Mouse (Mus musculus) heart, adult 2 months (tissue): Measurements from ENCODE around the gene Dnajc11. TPM values are rescaled to one million over a fixed set of nuclear protein-coding genes. Genes with fewer than 3 reads are reported as not detected.

Experiments
- DNase-seq, 2 experiments: peaks; one replicate each; pipeline ENCODE4 v3.0.0; 2021
- H3K27ac ChIP-seq: fragments of 200-600 bp; 2 replicates; pipeline ENCODE4 v1.8.1; 2022
- H3K27me3 ChIP-seq: fragments of 200-500 bp; 2 replicates; pipeline ENCODE4 v1.6.1; 2012; ENCODE audit warnings: mild to moderate bottlenecking, low read length, inconsistent platforms, mixed read lengths; ENCODE audit not compliant: control insufficient read depth, insufficient read depth
- H3K36me3 ChIP-seq: fragments of 200-500 bp; 2 replicates; pipeline ENCODE4 v1.6.1; 2012; ENCODE audit warnings: low read length, inconsistent platforms; ENCODE audit not compliant: control insufficient read depth, insufficient read depth
- H3K4me1 ChIP-seq: fragments of 200-500 bp; 2 replicates; pipeline ENCODE4 v1.6.1; 2011; ENCODE audit warnings: low read length; ENCODE audit not compliant: control insufficient read depth, insufficient read depth
- H3K4me3 ChIP-seq: fragments of 200-600 bp; 2 replicates; pipeline ENCODE4 v1.8.1; 2022
- H3K79me2 ChIP-seq: fragments of 200-500 bp; replicated peaks from 2 replicates; pipeline ENCODE4 v1.6.1; 2012; ENCODE audit warnings: mild to moderate bottlenecking, inconsistent platforms, low read length, moderate library complexity, mixed read lengths; ENCODE audit not compliant: control insufficient read depth, insufficient read depth
- H3K9ac ChIP-seq: fragments of 200-500 bp; 2 replicates; pipeline ENCODE4 v1.6.1; 2012; ENCODE audit warnings: low read depth, mild to moderate bottlenecking, control low read depth, inconsistent platforms, low read length, mixed read lengths
- CTCF ChIP-seq: fragments of 200-600 bp; IDR thresholded peaks from 2 replicates; pipeline ENCODE4 v1.8.1; 2022; ENCODE audit warnings: antibody characterized with exemption, mild to moderate bottlenecking, moderate library complexity
- EP300 ChIP-seq: fragments of 200-500 bp; IDR thresholded peaks from 2 replicates; pipeline ENCODE4 v1.6.1; 2011; ENCODE audit warnings: low read depth, low read length, control low read depth; ENCODE audit not compliant: insufficient read depth
- POLR2A ChIP-seq: fragments of 200-500 bp; IDR thresholded peaks from 2 replicates; pipeline ENCODE4 v1.6.1; 2011; ENCODE audit warnings: mild to moderate bottlenecking, low read depth, low read length, control low read depth; ENCODE audit not compliant: insufficient read depth
- WGBS: fragments of 180-500 bp; shearing (Covaris S2); methylation state at CpG from one replicate; pipeline ENCODE4 v1.1.7; 2018; 5-methylcytosine and 5-hydroxymethylcytosine counted together
- intact Hi-C: fragments of 180-260 bp; cut with DNase I; formaldehyde crosslinking; loops from one replicate; pipeline ENCODE4 v1.15.1; 2025
- polyA plus RNA-seq: library from polyadenylated mRNA; depleted of rRNA; stranded (reverse); fragments of >200 nt; gene quantifications from 2 replicates; pipeline ENCODE4 v1.2.3, GENCODE M21; 2012
- total RNA-seq, 2 experiments: library from RNA; stranded (reverse); gene quantifications; 2 replicates each; pipeline ENCODE4 v1.2.3; 2021

Dnajc11 gene
- total and polyA plus RNA-seq, 3 experiments = 55.9 to 84.3 (median 71.0) TPM

DNA sequence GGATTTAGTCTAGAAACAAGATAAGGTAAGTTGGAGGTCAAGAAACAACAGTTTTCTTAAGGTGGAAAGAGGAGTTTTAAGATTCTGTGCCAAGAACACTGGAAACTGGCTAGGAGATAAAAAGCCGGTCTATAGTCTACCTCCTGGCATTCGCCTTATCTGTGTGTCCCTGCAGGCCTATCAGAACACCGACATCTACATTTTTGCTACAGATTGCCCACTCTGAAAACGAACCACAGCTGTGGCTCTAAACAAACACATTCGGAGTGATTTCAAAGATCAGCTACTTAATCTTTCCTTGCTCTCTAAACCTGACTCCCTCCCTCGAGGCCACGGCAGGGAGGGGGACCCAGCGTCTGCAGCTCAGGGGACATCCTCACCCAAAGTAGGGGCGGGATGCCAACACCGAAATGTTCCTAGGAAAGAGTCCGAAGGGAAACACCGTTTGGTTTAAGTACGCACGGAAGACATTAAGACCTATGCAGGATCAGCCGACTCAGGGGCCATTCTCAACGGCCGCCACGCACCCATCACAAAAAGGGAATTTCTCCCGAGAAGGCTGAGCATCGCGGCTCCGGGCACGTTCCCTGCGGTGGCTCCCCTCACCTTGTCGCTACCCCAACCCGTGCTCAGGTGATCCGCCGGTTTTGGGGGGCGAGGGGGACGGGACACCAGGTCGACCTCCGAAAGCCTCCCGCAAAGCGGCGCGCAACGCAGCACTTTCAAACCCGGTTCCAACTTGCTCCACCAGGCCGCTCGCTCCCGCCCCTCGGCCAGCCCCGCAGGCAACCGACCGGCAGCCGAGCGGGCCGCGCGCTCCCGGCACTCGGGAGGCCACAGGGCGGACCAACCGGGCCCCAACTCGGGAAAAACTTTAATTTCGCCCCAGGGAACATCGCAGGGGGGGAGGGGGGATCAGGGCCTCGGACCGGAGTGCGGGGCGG, 61.0 kb downstream of the Dnajc11 start:
- peak overlapping the region; percentile 94 for H3K4me3 ChIP-seq
- H3K79me2 ChIP-seq = peaks cover 4% of the 10 kb centered on the region; the same call in 1 of the 2 replicates
- H3K27ac ChIP-seq = peak overlapping the region; percentile 6; the same call in 1 of the 2 replicates
- no peaks in the 10 kb centered on the region; the same call in 1 of the 2 replicates for H3K36me3 ChIP-seq
- peak; percentile 53 to 64 for DNase-seq
- H3K27me3 ChIP-seq = no peaks in the 10 kb centered on the region
- peak overlapping the region; percentile 98 for H3K9ac ChIP-seq
- 4% methylated on average over 55 of the region's 61 CpGs for WGBS
- 0 out of 2 replicates have a peak, but pooled peaks cover 3% of the 10 kb centered on the region for H3K4me1 ChIP-seq
- TF ChIP-seq CTCF = no peak
- no peak for TF ChIP-seq EP300
- no peak for TF ChIP-seq POLR2A
- intact Hi-C loops = no loop called here

DNA sequence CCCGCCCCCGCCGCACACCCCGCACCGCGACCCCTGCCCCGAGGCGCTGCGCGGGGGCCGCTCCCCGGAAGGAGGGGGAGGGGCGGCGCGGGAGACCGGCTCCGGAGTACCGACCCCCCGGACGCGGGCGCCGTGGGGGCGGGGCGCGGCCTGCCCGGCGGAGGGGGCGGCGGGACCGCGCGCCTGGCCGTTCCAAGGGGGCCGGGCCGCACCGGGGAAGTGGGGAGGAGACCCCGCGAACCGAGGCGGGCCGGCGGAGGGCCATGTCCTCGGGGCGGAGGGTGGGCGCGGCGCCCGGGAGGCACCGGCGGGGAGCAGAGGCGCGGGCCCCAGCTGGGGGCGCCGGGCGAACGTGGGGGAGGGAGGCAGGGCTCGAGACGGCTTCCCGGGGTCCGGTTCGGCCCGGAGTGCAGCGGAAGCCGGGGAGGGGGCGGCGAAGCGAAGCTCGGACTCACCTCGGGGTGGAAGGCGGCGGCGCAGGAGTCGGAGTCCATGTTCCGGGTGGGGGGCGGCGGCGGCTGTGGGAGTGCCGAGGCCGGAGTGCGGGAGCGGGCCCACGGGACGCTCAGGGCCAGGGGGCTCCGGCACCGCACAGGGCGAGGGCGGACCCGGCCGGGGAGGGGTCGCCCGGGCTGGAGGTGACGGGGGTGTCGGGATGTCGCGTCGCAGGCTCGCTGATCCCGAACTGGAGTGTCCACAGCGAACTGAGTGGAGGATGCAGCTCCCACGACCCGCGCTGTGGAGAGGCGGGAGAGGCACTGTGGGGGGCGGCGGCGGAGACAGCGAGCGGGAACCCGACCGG, 62.1 kb downstream of the Dnajc11 start:
- Histone ChIP-seq H3K27ac (peak overlapping the region; percentile 84), H3K9ac (peak overlapping the region; percentile 98), H3K4me1 (0 out of 2 replicates have a peak, but pooled peaks cover 3% of the 10 kb centered on the region), H3K79me2 (peaks cover 4% of the 10 kb centered on the region; the same call in 1 of the 2 replicates), H3K4me3 (peak overlapping the region; percentile 94), H3K27me3 (no peaks in the 10 kb centered on the region), H3K36me3 (no peaks in the 10 kb centered on the region; the same call in 1 of the 2 replicates)
- TF ChIP-seq POLR2A (peak; percentile 43), EP300 (no peak)
- DNase-seq = peak; percentile 57 to 58
- WGBS = 2% methylated on average over 82 of the region's 111 CpGs
- intact Hi-C loops = no loop called here

DNA sequence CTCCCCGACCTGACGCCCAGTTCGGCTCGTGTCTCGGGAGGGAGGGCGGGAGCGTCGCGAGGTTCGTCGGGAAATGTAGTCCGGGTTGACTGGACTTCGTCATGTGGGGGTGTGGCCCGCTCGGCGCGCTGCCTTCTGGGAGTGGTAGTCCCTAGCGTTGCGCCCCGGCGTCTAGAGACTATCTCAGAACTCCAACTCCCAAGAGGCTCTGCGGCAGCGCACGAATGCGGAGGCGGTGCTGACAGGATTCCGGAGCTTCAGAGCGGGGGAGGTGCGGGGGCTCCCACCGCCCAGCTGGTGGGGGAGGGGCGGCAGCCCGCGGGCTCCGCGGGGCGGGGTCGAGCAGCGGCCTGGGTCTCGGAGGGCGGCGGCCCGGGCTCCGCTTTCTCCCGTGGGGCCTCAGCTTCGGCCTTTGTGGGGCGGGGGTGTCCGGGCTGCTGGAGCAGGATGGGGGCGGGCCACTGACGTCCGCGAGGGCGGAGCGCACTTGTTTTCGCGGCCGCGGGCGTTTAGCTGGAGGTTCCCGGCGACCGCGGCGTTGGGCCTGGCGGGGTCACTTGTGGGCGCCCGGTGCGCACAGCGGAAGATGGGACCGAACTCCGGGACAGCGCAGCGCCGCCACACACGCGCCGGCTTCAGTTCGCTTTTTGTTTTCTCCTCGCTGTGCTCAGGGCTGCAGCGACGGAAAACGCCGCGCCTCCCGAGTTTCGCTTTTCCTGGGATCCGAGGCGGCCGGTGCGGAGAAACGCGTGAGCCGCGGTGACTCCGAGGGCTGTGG, 62.9 kb downstream of the Dnajc11 start, which contains the start of gene Phf13:
TSS of gene Phf13 (minus strand) at position 86 of the 778 bp plus-strand sequence.
- under 1% methylated on average over 93 of the region's 94 CpGs for WGBS
- Histone ChIP-seq H3K9ac (peak within 1 kb of the TSS; percentile 98), H3K4me3 (peak within 1 kb of the TSS; percentile 94), H3K27ac (peak within 1 kb of the TSS; percentile 97), H3K27me3 (no peaks in the 10 kb centered on the region), H3K36me3 (no peaks in the 10 kb centered on the region; the same call in 1 of the 2 replicates), H3K4me1 (0 out of 2 replicates have a peak, but pooled peaks cover 3% of the 10 kb centered on the region), H3K79me2 (peaks cover 4% of the 10 kb centered on the region; the same call in 1 of the 2 replicates)
- TF ChIP-seq CTCF = peak; percentile 26
- no peak for TF ChIP-seq EP300
- peak; percentile 88 for TF ChIP-seq POLR2A
- DNase-seq = peak; percentile 98 to 99
- intact Hi-C loops = no loop called here

DNA sequence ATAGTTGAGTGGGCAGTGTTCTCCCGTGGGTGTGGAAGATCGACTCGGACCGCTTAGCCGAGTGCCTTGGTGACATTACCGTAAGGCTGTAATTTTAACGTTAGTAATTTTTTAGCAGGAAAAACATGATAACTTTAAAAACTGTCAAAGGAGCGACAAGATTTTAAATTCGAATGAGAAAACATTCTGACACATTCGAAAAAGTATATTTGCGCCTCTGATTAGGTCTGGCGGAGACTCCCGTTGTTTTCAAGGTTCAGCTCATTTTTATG, 63.4 kb downstream of the Dnajc11 start:
- peak overlapping the region; percentile 97 for H3K27ac ChIP-seq
- TF ChIP-seq POLR2A (no peak), CTCF (no peak), EP300 (no peak)
- intact Hi-C loops = loop anchor here (1.0 kb wide), 2 partner anchors 10 to 29 kb away; no protein-coding TSS in a partner anchor
- H3K27me3 ChIP-seq = no peaks in the 10 kb centered on the region
- H3K4me3 ChIP-seq = peak overlapping the region; percentile 94
- no peak for DNase-seq
- 2% methylated on average over 13 of the region's 13 CpGs for WGBS
- H3K36me3 ChIP-seq = no peaks in the 10 kb centered on the region; the same call in 1 of the 2 replicates
- peaks cover 4% of the 10 kb centered on the region; the same call in 1 of the 2 replicates for H3K79me2 ChIP-seq
- H3K9ac ChIP-seq = peak overlapping the region; percentile 88
- 0 out of 2 replicates have a peak, but pooled peaks cover 3% of the 10 kb centered on the region for H3K4me1 ChIP-seq

DNA sequence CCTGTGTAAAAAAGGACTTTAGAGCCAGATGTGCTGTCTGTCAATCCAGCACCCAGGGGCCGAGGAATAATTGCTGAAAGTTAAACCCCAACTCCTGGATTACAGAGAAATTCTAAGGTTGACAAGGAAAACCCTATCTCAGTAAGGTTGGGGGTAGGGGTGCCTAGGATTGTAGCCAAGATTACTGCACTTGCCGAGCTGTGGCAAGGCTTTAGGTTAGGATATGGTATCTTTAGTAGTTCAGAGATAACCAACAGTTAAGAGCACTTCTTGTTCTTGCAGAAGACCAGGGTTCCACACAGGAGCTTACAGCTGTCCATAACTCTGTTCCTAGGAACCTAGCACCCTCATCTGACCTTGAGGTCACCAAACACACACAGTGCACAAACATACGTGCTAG, 64.2 kb downstream of the Dnajc11 start:
- H3K27me3 ChIP-seq = no peaks in the 10 kb centered on the region
- 0 out of 2 replicates have a peak, but pooled peaks cover 3% of the 10 kb centered on the region for H3K4me1 ChIP-seq
- no peaks in the 10 kb centered on the region; the same call in 1 of the 2 replicates for H3K36me3 ChIP-seq
- intact Hi-C loops = loop anchor here (1.0 kb wide), 2 partner anchors 10 to 29 kb away; no protein-coding TSS in a partner anchor
- H3K4me3 ChIP-seq = no peak overlapping the region
- no peak for TF ChIP-seq POLR2A
- TF ChIP-seq EP300 = no peak
- TF ChIP-seq CTCF = no peak
- no peak overlapping the region for H3K9ac ChIP-seq
- 72% methylated on average over 3 of the region's 3 CpGs for WGBS
- no peak overlapping the region for H3K27ac ChIP-seq
- peaks cover 4% of the 10 kb centered on the region; the same call in 1 of the 2 replicates for H3K79me2 ChIP-seq
- no peak for DNase-seq
